Mouse (Mus musculus) G1E (cell line): ENCODE data around the gene Tbc1d10a. TPM values are rescaled to one million over a fixed set of nuclear protein-coding genes. Genes with fewer than 3 reads are reported as not detected.

Experiments used
- ATAC-seq: 2 replicates; pipeline ENCODE4 v1.8.0; 2016; ENCODE audit warnings: mild to moderate bottlenecking; ENCODE audit not compliant: insufficient number of reproducible peaks, poor library complexity, low FRiP score, severe bottlenecking; ENCODE audit errors: extremely low read depth
- DNase-seq: peaks from one replicate; pipeline ENCODE4 v3.0.0; 2012; ENCODE audit warnings: low spot score
- H3K27me3 ChIP-seq: 2 replicates; pipeline ENCODE4 v1.6.1; 2012; ENCODE audit warnings: mild to moderate bottlenecking, low read length, inconsistent platforms; ENCODE audit not compliant: insufficient read depth
- H3K36me3 ChIP-seq: replicated peaks from 2 replicates; pipeline ENCODE3; 2012; ENCODE audit warnings: mild to moderate bottlenecking, inconsistent platforms
- H3K4me1 ChIP-seq: 2 replicates; pipeline ENCODE4 v1.6.1; 2012; ENCODE audit warnings: low read depth, low read length, inconsistent platforms, mixed read lengths; ENCODE audit not compliant: insufficient read depth
- H3K4me3 ChIP-seq: 2 replicates; pipeline ENCODE4 v1.5.1; 2012; ENCODE audit warnings: low read depth, mild to moderate bottlenecking, inconsistent platforms, low read length, moderate library complexity, mixed read lengths
- H3K9me3 ChIP-seq: replicated peaks from 2 replicates; pipeline ENCODE4 v1.6.1; 2012; ENCODE audit warnings: inconsistent platforms
- CTCF ChIP-seq: IDR thresholded peaks from 2 replicates; pipeline ENCODE4 v1.5.1; 2012; ENCODE audit warnings: low read depth, low read length, inconsistent platforms, mixed read lengths
- GATA1 ChIP-seq: IDR thresholded peaks from 2 replicates; pipeline ENCODE4 v1.6.1; 2012; ENCODE audit warnings: borderline replicate concordance, low read length, inconsistent platforms, mixed read lengths
- GATA2 ChIP-seq: IDR thresholded peaks from 2 replicates; pipeline ENCODE4 v1.6.1; 2012; ENCODE audit warnings: low read depth, low read length, inconsistent platforms, borderline replicate concordance
- POLR2AphosphoS5 ChIP-seq: IDR thresholded peaks from 2 replicates; pipeline ENCODE4 v1.6.1; 2012; ENCODE audit warnings: low read depth, low read length, inconsistent platforms; ENCODE audit not compliant: insufficient replicate concordance
- TAL1 ChIP-seq: conservative IDR thresholded peaks from 2 replicates; pipeline ENCODE4 v1.6.1; 2012; ENCODE audit warnings: low read depth, low read length, inconsistent platforms, mixed read lengths
- polyA plus RNA-seq: library from polyadenylated mRNA; stranded (reverse); fragments of >175 nt; gene quantifications from 2 replicates; pipeline ENCODE4 v1.2.3, GENCODE M21; 2012
- total RNA-seq, 2 experiments: library from RNA; stranded (forward) in 1 of 2; stranded (reverse) in 1 of 2; fragments of 200-1000 nt in 1 of 2; fragments of >200 nt in 1 of 2; fragmentation: Nextera tagmentation in 1 of 2; gene quantifications; 2 replicates each; pipeline ENCODE4 v1.2.3; 2014 to 2017

Gene Tbc1d10a
- total and polyA plus RNA-seq, 3 experiments = 5.0 to 24.1 (median 20.8) TPM

- 0 out of 2 replicates have a peak overlapping the region, but pooled peaks have one; percentile 17 for H3K4me3 ChIP-seq
- ATAC-seq = no peak
- TF ChIP-seq GATA1 (no peak), GATA2 (no peak), CTCF (no peak), POLR2AphosphoS5 (no peak), TAL1 (no peak)
- no peak for DNase-seq
- peaks cover 82% of the 10 kb centered on the region for H3K4me1 ChIP-seq
- peaks cover 53% of the 10 kb centered on the region for H3K27me3 ChIP-seq
- H3K9me3 ChIP-seq = no peaks in the 10 kb centered on the region
- H3K36me3 ChIP-seq = no peaks in the 10 kb centered on the region
Observed at GRCm38 (mm10) chr11:4264066-4264465, 77.5 kb downstream of the Tbc1d10a start.

Other genes starting within 250 kb of the Tbc1d10a start
- gene Pes1, start 222.8 kb upstream of the Tbc1d10a start, total RNA-seq (2014; fragmentation: Nextera tagmentation) = 127 and 141 TPM in 2 replicates
- gene Pes1, start 222.8 kb upstream of the Tbc1d10a start, total RNA-seq (2017) = 166 and 213 TPM in 2 replicates
- 36.3 and 73.0 TPM in 2 replicates for gene Pes1, start 222.8 kb upstream of the Tbc1d10a start, polyA plus RNA-seq
- not detected in 2 replicates for gene 4930556J24Rik, start 210.0 kb upstream of the Tbc1d10a start, total RNA-seq (2014; fragmentation: Nextera tagmentation)
- 0.12 and 0.16 TPM in 2 replicates for gene 4930556J24Rik, start 210.0 kb upstream of the Tbc1d10a start, total RNA-seq (2017)
- gene 4930556J24Rik, start 210.0 kb upstream of the Tbc1d10a start, polyA plus RNA-seq = not detected in 2 replicates
- gene Gal3st1, start 203.2 kb upstream of the Tbc1d10a start, total RNA-seq (2014; fragmentation: Nextera tagmentation) = not detected in 2 replicates
- not detected in 2 replicates for gene Gal3st1, start 203.2 kb upstream of the Tbc1d10a start, total RNA-seq (2017)
- not detected in 2 replicates for gene Gal3st1, start 203.2 kb upstream of the Tbc1d10a start, polyA plus RNA-seq
- gene Sec14l4, start 155.3 kb upstream of the Tbc1d10a start, total RNA-seq (2014; fragmentation: Nextera tagmentation) = not detected in 2 replicates
- gene Sec14l4, start 155.3 kb upstream of the Tbc1d10a start, total RNA-seq (2017) = 0.06 and 0.11 TPM in 2 replicates
- gene Sec14l4, start 155.3 kb upstream of the Tbc1d10a start, polyA plus RNA-seq = not detected in 2 replicates
- not detected in 2 replicates for gene Sec14l3, start 121.9 kb upstream of the Tbc1d10a start, total RNA-seq (2014; fragmentation: Nextera tagmentation)
- gene Sec14l3, start 121.9 kb upstream of the Tbc1d10a start, total RNA-seq (2017) = 0.11 TPM in 1 of 2 replicates, not detected in the other
- not detected in 2 replicates for gene Sec14l3, start 121.9 kb upstream of the Tbc1d10a start, polyA plus RNA-seq
- gene Mtfp1, start 91.3 kb upstream of the Tbc1d10a start, total RNA-seq (2014; fragmentation: Nextera tagmentation) = 5.4 and 6.5 TPM in 2 replicates
- gene Mtfp1, start 91.3 kb upstream of the Tbc1d10a start, total RNA-seq (2017) = 10.5 and 12.7 TPM in 2 replicates
- gene Mtfp1, start 91.3 kb upstream of the Tbc1d10a start, polyA plus RNA-seq = 12.3 and 14.2 TPM in 2 replicates
- 13.7 and 13.8 TPM in 2 replicates for gene Sec14l2, start 63.4 kb upstream of the Tbc1d10a start, total RNA-seq (2014; fragmentation: Nextera tagmentation)
- 4.6 and 6.6 TPM in 2 replicates for gene Sec14l2, start 63.4 kb upstream of the Tbc1d10a start, total RNA-seq (2017)
- 3.3 and 3.5 TPM in 2 replicates for gene Sec14l2, start 63.4 kb upstream of the Tbc1d10a start, polyA plus RNA-seq
- 2.8 and 4.0 TPM in 2 replicates for gene Rnf215, start 51.6 kb upstream of the Tbc1d10a start, total RNA-seq (2014; fragmentation: Nextera tagmentation)
- gene Rnf215, start 51.6 kb upstream of the Tbc1d10a start, total RNA-seq (2017) = 10.5 and 12.9 TPM in 2 replicates
- gene Rnf215, start 51.6 kb upstream of the Tbc1d10a start, polyA plus RNA-seq = 4.5 and 5.1 TPM in 2 replicates
- 1.1 and 4.1 TPM in 2 replicates for gene Ccdc157, start 26.5 kb upstream of the Tbc1d10a start, total RNA-seq (2014; fragmentation: Nextera tagmentation)
- 2.5 and 3.2 TPM in 2 replicates for gene Ccdc157, start 26.5 kb upstream of the Tbc1d10a start, total RNA-seq (2017)
- gene Ccdc157, start 26.5 kb upstream of the Tbc1d10a start, polyA plus RNA-seq = 1.1 and 1.3 TPM in 2 replicates
- 103 and 124 TPM in 2 replicates for gene Sf3a1, start 26.4 kb upstream of the Tbc1d10a start, total RNA-seq (2014; fragmentation: Nextera tagmentation)
- gene Sf3a1, start 26.4 kb upstream of the Tbc1d10a start, total RNA-seq (2017) = 35.4 and 39.0 TPM in 2 replicates
- gene Sf3a1, start 26.4 kb upstream of the Tbc1d10a start, polyA plus RNA-seq = 138 and 174 TPM in 2 replicates
- 8.4 and 9.0 TPM in 2 replicates for gene Castor1, start 31.4 kb downstream of the Tbc1d10a start, total RNA-seq (2014; fragmentation: Nextera tagmentation)
- gene Castor1, start 31.4 kb downstream of the Tbc1d10a start, total RNA-seq (2017) = 8.2 and 10.7 TPM in 2 replicates
- 2.9 and 4.5 TPM in 2 replicates for gene Castor1, start 31.4 kb downstream of the Tbc1d10a start, polyA plus RNA-seq
- 7.2 and 8.0 TPM in 2 replicates for gene Osm, start 49.6 kb downstream of the Tbc1d10a start, total RNA-seq (2014; fragmentation: Nextera tagmentation)
- 8.3 and 10.3 TPM in 2 replicates for gene Osm, start 49.6 kb downstream of the Tbc1d10a start, total RNA-seq (2017)
- gene Osm, start 49.6 kb downstream of the Tbc1d10a start, polyA plus RNA-seq = 4.0 and 4.5 TPM in 2 replicates
- 0.75 TPM in 1 of 2 replicates, not detected in the other for gene Lif, start 70.8 kb downstream of the Tbc1d10a start, total RNA-seq (2014; fragmentation: Nextera tagmentation)
- 1.0 and 1.2 TPM in 2 replicates for gene Lif, start 70.8 kb downstream of the Tbc1d10a start, total RNA-seq (2017)
- 0.02 and 0.12 TPM in 2 replicates for gene Lif, start 70.8 kb downstream of the Tbc1d10a start, polyA plus RNA-seq